Mouse (Mus musculus) G1E (cell line): ENCODE data around the gene Col11a2. TPM values are rescaled to one million over a fixed set of nuclear protein-coding genes. Genes with fewer than 3 reads are reported as not detected.

Experiments used
- ATAC-seq: 2 replicates; pipeline ENCODE4 v1.8.0; 2016; ENCODE audit warnings: mild to moderate bottlenecking; ENCODE audit not compliant: insufficient number of reproducible peaks, poor library complexity, low FRiP score, severe bottlenecking; ENCODE audit errors: extremely low read depth
- DNase-seq: peaks from one replicate; pipeline ENCODE4 v3.0.0; 2012; ENCODE audit warnings: low spot score
- H3K27me3 ChIP-seq: 2 replicates; pipeline ENCODE4 v1.6.1; 2012; ENCODE audit warnings: mild to moderate bottlenecking, low read length, inconsistent platforms; ENCODE audit not compliant: insufficient read depth
- H3K36me3 ChIP-seq: replicated peaks from 2 replicates; pipeline ENCODE3; 2012; ENCODE audit warnings: mild to moderate bottlenecking, inconsistent platforms
- H3K4me1 ChIP-seq: 2 replicates; pipeline ENCODE4 v1.6.1; 2012; ENCODE audit warnings: low read depth, low read length, inconsistent platforms, mixed read lengths; ENCODE audit not compliant: insufficient read depth
- H3K4me3 ChIP-seq: 2 replicates; pipeline ENCODE4 v1.5.1; 2012; ENCODE audit warnings: low read depth, mild to moderate bottlenecking, inconsistent platforms, low read length, moderate library complexity, mixed read lengths
- H3K9me3 ChIP-seq: replicated peaks from 2 replicates; pipeline ENCODE4 v1.6.1; 2012; ENCODE audit warnings: inconsistent platforms
- CTCF ChIP-seq: IDR thresholded peaks from 2 replicates; pipeline ENCODE4 v1.5.1; 2012; ENCODE audit warnings: low read depth, low read length, inconsistent platforms, mixed read lengths
- GATA1 ChIP-seq: IDR thresholded peaks from 2 replicates; pipeline ENCODE4 v1.6.1; 2012; ENCODE audit warnings: borderline replicate concordance, low read length, inconsistent platforms, mixed read lengths
- GATA2 ChIP-seq: IDR thresholded peaks from 2 replicates; pipeline ENCODE4 v1.6.1; 2012; ENCODE audit warnings: low read depth, low read length, inconsistent platforms, borderline replicate concordance
- POLR2AphosphoS5 ChIP-seq: IDR thresholded peaks from 2 replicates; pipeline ENCODE4 v1.6.1; 2012; ENCODE audit warnings: low read depth, low read length, inconsistent platforms; ENCODE audit not compliant: insufficient replicate concordance
- TAL1 ChIP-seq: conservative IDR thresholded peaks from 2 replicates; pipeline ENCODE4 v1.6.1; 2012; ENCODE audit warnings: low read depth, low read length, inconsistent platforms, mixed read lengths
- polyA plus RNA-seq: library from polyadenylated mRNA; stranded (reverse); fragments of >175 nt; gene quantifications from 2 replicates; pipeline ENCODE4 v1.2.3, GENCODE M21; 2012
- total RNA-seq, 2 experiments: library from RNA; stranded (forward) in 1 of 2; stranded (reverse) in 1 of 2; fragments of 200-1000 nt in 1 of 2; fragments of >200 nt in 1 of 2; fragmentation: Nextera tagmentation in 1 of 2; gene quantifications; 2 replicates each; pipeline ENCODE4 v1.2.3; 2014 to 2017

Gene Col11a2
- total and polyA plus RNA-seq, 3 experiments: 0.45 to 2.3 (median 1.6) TPM

- TF ChIP-seq POLR2AphosphoS5 (no peak), GATA1 (no peak), GATA2 (no peak), CTCF (no peak), TAL1 (no peak)
- Histone ChIP-seq H3K4me3 (no peak overlapping the region), H3K27me3 (peaks cover 25% of the 10 kb centered on the region), H3K4me1 (peaks cover 7% of the 10 kb centered on the region; the same call in 1 of the 2 replicates), H3K9me3 (no peaks in the 10 kb centered on the region), H3K36me3 (no peaks in the 10 kb centered on the region)
- DNase-seq (no peak), ATAC-seq (no peak)
Measured at GRCm38 (mm10) chr17:34079002-34079401, 39.8 kb downstream of the Col11a2 start.

DNA sequence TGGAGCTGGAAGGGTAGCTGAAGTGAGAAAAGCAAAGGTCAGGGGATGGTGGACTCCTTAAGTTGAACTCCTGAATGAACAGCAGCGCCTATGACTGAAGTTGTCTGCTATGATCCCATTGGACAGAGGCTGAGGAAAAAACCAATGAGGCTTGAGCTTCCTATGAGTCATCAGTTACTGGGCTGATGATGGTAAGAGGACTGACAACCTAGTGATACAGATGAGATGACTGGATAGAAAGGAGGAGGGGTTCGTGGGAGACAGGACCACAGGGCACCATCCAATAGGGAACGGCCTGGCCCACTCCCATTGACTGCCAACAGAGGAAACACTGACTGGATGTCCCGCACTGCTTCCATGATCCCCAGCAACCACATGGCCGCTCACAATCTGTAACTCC lies 40.4 kb downstream of the Col11a2 start:
- ATAC-seq: peak; percentile 45; the same call in 1 of the 2 replicates
- no peak for TF ChIP-seq CTCF
- no peak for TF ChIP-seq GATA2
- no peak for TF ChIP-seq TAL1
- no peak for TF ChIP-seq GATA1
- no peak for TF ChIP-seq POLR2AphosphoS5

GRCm38 (mm10) chr17:34083104-34083503 lies 43.9 kb downstream of the Col11a2 start:
- H3K36me3 ChIP-seq: no peaks in the 10 kb centered on the region
- ATAC-seq: no peak

More for the DNA sequence above, 40.4 kb downstream of the Col11a2 start:
- Histone ChIP-seq H3K4me3 (no peak overlapping the region), H3K27me3 (peaks cover 31% of the 10 kb centered on the region), H3K9me3 (no peaks in the 10 kb centered on the region), H3K36me3 (no peaks in the 10 kb centered on the region), H3K4me1 (peaks cover 7% of the 10 kb centered on the region; the same call in 1 of the 2 replicates)
- DNase-seq: no peak

DNA sequence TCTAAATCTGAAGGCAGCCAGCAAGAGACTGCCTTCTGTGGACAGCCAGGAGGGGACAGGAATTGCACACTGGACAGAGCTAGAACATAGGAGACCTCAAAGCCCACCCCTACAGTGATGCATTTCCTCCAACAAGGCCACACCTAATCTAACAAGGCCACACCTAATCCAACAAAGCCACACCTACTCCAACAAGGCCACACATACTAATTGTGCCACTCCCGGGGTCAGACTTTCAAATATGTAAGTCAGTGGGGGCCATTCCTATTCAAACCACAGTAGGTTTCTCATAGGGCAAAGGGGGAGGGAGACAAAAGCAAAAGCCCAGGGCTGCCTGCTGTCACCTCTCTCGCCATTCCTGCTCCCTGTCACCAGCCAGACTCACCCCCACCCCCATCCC lies 48.1 kb downstream of the Col11a2 start:
- Histone ChIP-seq H3K9me3 (no peaks in the 10 kb centered on the region), H3K27me3 (peaks cover 44% of the 10 kb centered on the region), H3K4me3 (no peak overlapping the region), H3K36me3 (no peaks in the 10 kb centered on the region), H3K4me1 (peaks cover 5% of the 10 kb centered on the region)
- ATAC-seq: no peak
- no peak for TF ChIP-seq CTCF
- TF ChIP-seq TAL1: no peak
- no peak for TF ChIP-seq POLR2AphosphoS5
- no peak for TF ChIP-seq GATA2
- TF ChIP-seq GATA1: no peak
- no peak for DNase-seq

More at GRCm38 (mm10) chr17:34083104-34083503, 43.9 kb downstream of the Col11a2 start:
- no peak for TF ChIP-seq GATA1
- TF ChIP-seq TAL1: no peak
- TF ChIP-seq CTCF: no peak
- no peak for TF ChIP-seq POLR2AphosphoS5
- TF ChIP-seq GATA2: no peak
- no peak for DNase-seq
- H3K4me3 ChIP-seq: no peak overlapping the region
- no peaks in the 10 kb centered on the region for H3K9me3 ChIP-seq
- H3K4me1 ChIP-seq: peaks cover 7% of the 10 kb centered on the region; the same call in 1 of the 2 replicates
- peaks cover 39% of the 10 kb centered on the region for H3K27me3 ChIP-seq

- Histone ChIP-seq H3K27me3 (peaks cover 42% of the 10 kb centered on the region), H3K4me1 (peaks cover 6% of the 10 kb centered on the region), H3K4me3 (no peak overlapping the region), H3K36me3 (no peaks in the 10 kb centered on the region), H3K9me3 (no peaks in the 10 kb centered on the region)
- no peak for DNase-seq
- TF ChIP-seq CTCF (no peak), TAL1 (no peak), GATA1 (no peak), POLR2AphosphoS5 (no peak), GATA2 (no peak)
- ATAC-seq: no peak
Measured at GRCm38 (mm10) chr17:34088124-34088523, 48.9 kb downstream of the Col11a2 start.

DNA sequence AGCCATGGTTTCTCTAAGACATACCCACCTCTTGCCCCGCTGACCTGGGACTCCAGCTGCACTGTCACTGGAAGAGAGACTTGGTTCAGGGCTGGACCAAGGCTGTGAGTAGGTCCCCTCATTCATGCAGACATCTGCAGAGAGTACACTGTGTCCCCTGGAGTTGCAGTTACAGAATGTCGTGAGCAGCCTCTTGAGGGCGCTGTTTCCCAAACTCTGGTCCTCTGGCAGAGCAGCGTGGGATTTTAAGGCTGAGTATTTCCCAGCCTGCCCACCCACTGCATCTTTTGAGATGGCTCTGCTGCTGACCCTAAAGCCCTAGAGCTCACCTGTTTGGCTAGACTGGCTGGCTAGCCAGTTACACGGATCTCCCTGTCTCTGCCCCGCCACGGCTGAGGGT lies 51.7 kb downstream of the Col11a2 start:
- ATAC-seq: no peak
- Histone ChIP-seq H3K9me3 (no peaks in the 10 kb centered on the region), H3K4me3 (no peak overlapping the region), H3K4me1 (peaks cover 12% of the 10 kb centered on the region), H3K36me3 (no peaks in the 10 kb centered on the region), H3K27me3 (peaks cover 40% of the 10 kb centered on the region)
- TF ChIP-seq POLR2AphosphoS5 (no peak), GATA2 (no peak), CTCF (no peak), TAL1 (no peak), GATA1 (no peak)
- no peak for DNase-seq

DNA sequence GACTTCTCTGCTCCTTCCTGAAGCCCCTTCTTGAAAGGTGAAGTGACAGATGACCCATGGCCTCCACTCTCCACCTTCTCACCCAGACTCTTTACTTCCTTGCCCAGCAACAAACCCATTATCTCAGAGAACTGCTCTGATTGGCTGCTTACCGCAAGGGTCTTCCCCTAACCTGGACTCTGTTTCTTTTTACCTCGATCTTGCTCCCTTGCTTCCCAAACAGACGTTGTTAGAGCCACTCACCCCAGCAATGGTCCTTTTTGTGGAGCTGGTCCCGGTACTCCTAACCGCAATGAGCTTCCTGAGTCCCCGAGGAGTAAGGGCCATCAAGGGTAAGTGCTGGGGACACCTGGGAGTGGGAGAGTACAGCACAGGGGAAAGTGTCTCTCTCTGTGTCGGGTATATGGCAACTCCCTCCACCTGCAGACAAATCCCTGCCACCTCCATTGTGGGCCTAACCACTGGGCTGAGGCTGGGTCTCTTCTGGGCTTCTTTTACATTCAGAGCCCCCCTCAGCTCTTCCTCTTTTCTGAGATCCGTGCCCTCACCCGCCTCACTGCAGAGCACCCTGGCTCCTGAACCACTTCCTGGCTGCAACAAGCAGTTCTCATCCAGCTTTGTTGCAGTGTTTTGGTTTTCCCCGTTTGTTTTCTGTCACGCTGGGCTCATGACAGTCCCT lies 53.1 kb downstream of the Col11a2 start, which contains the start of gene H2-Oa:
H2-Oa (plus strand) TSS at position 144 of the 679 bp plus-strand sequence.
- no peak within 1 kb of the TSS for H3K4me3 ChIP-seq
- DNase-seq (no peak), ATAC-seq (no peak)
- H3K36me3 ChIP-seq: no peaks in the 10 kb centered on the region
- H3K27me3 ChIP-seq: peaks cover 47% of the 10 kb centered on the region
- H3K4me1 ChIP-seq: peaks cover 10% of the 10 kb centered on the region
- H3K9me3 ChIP-seq: no peaks in the 10 kb centered on the region
- TF ChIP-seq TAL1 (no peak), GATA2 (no peak), GATA1 (no peak), POLR2AphosphoS5 (no peak), CTCF (no peak)
